Mouse (Mus musculus) kidney, embryonic 15.5 days (tissue): ENCODE measurements at regions not wholly inside any gene's neighbourhood (a gene's known extent, or its start where the extent isn't known, plus 50 kb on each side); places are given as distances from the start of the nearest gene placed in this dataset.
"Not testable (repeated sequence)": the region's sequence is repeated elsewhere in the genome, so short reads cannot be mapped to it uniquely, and the experiment has no call there.

Experiments
- ATAC-seq: fragments of 200-750 bp; cut with Nextera tagmentation; replicated peaks from 2 replicates; pipeline ENCODE4 v1.8.0; 2017; ENCODE audit warnings: moderate TSS enrichment; ENCODE audit not compliant: low FRiP score
- H3K27ac ChIP-seq: fragments of 300-500 bp; sonication (generic); 2 replicates; pipeline ENCODE4 v1.5.1; 2015; ENCODE audit warnings: mild to moderate bottlenecking, inconsistent platforms
- H3K27me3 ChIP-seq: fragments of 300-500 bp; sonication (generic); 2 replicates; pipeline ENCODE4 v1.6.1; 2015; ENCODE audit warnings: inconsistent platforms
- H3K36me3 ChIP-seq: fragments of 300-500 bp; sonication (generic); 2 replicates; pipeline ENCODE4 v1.6.1; 2015; ENCODE audit warnings: inconsistent platforms
- H3K4me1 ChIP-seq: fragments of 300-500 bp; sonication (generic); 2 replicates; pipeline ENCODE4 v1.6.1; 2015; ENCODE audit warnings: inconsistent platforms
- H3K4me2 ChIP-seq: fragments of 300-500 bp; sonication (generic); 2 replicates; pipeline ENCODE4 v1.6.1; 2015; ENCODE audit warnings: moderate library complexity, mild to moderate bottlenecking, inconsistent platforms
- H3K4me3 ChIP-seq: fragments of 300-500 bp; sonication (generic); replicated peaks from 2 replicates; pipeline ENCODE4 v1.5.1; 2015; ENCODE audit warnings: mild to moderate bottlenecking, inconsistent platforms
- H3K9ac ChIP-seq: fragments of 300-500 bp; sonication (generic); 2 replicates; pipeline ENCODE4 v1.6.1; 2015; ENCODE audit warnings: mild to moderate bottlenecking, inconsistent platforms
- H3K9me3 ChIP-seq: fragments of 300-500 bp; sonication (generic); replicated peaks from 2 replicates; pipeline ENCODE4 v1.6.1; 2016; ENCODE audit warnings: inconsistent platforms
- WGBS: fragments of 180-500 bp; shearing (Covaris S2); methylation state at CpG from one replicate; pipeline ENCODE4 v1.1.7; 2015; ENCODE audit warnings: mixed read lengths; 5-methylcytosine and 5-hydroxymethylcytosine counted together

DNA sequence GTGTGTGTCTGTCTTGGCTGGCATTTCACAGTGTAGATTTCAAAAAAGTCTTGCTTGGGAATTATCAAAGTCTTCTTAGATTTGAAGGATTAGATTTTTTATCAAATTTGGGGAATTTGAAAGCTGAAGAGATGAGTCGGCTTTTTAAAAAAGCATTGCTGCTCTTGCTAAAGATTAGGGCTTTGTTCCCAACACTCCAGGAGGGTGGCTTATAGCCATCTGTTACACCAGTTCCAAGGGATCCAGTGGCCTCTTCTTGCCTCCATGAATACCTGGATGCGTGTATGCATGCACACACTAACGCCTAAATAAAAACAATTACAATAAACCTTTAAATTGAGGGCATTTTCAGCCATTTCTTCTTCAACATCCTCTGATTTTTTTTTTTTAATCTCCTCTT lies 144.5 kb upstream of the Mon1b start:
- no peak overlapping the region for H3K4me3 ChIP-seq
- WGBS, result 86% methylated on average over 3 of the region's 3 CpGs

DNA sequence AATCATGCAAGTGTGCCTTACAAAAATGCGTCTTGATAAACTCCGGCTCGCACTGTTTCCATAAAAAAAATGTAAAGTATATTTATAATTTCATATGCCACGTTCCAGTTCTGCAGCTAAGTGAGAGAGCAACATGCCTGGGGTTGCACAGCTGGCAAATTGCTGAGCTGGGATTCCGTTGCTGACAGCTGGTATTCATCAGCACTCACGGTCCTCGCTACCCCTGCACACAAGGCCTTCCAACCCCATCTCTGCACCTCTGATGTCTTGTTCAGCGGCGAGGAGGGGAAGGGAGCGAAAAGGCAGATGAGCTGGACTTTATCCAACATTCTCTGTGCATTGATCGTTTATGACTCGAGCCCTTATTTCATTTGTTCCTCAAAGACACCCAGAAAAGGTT lies 138.5 kb upstream of the Mon1b start:
- Histone ChIP-seq H3K4me1 (no peaks in the 10 kb centered on the region), H3K9ac (no peak overlapping the region), H3K4me3 (no peak overlapping the region), H3K27me3 (no peaks in the 10 kb centered on the region), H3K36me3 (no peaks in the 10 kb centered on the region), H3K4me2 (no peak overlapping the region), H3K9me3 (no peaks in the 10 kb centered on the region), H3K27ac (no peak overlapping the region)
- ATAC-seq, result no peak
- WGBS, result 53% methylated on average over 12 of the region's 12 CpGs

More for the DNA sequence above, 144.5 kb upstream of the Mon1b start:
- ATAC-seq, result no peak
- H3K9me3 ChIP-seq, result no peaks in the 10 kb centered on the region
- H3K4me2 ChIP-seq, result no peak overlapping the region
- H3K4me1 ChIP-seq, result no peaks in the 10 kb centered on the region
- H3K27ac ChIP-seq, result no peak overlapping the region
- H3K36me3 ChIP-seq, result no peaks in the 10 kb centered on the region
- H3K27me3 ChIP-seq, result no peaks in the 10 kb centered on the region
- H3K9ac ChIP-seq, result no peak overlapping the region

DNA sequence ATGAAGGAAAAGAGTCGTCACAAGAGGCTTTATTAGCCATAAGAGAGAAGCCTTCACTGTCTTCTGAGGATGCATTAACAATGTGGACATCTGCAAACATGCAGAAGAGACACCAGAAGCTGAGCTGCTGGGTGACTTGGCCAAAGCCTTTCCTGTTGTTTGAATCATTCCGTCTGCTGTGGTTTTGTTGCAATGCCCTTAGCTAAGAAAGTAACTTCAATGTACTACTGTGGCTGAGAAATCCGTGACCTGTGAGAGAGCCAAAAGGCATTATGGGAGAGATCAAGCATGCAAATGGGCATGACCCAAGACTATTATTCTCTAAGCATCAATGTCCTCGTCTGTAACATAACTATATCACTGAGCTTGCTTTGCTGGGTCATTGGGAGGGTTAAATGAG lies 132.7 kb upstream of the Mon1b start:
- no peak overlapping the region for H3K4me2 ChIP-seq
- no peaks in the 10 kb centered on the region for H3K27me3 ChIP-seq
- no peak for ATAC-seq
- no peak overlapping the region for H3K9ac ChIP-seq
- WGBS, result 66% methylated on average over 4 of the region's 4 CpGs
- no peaks in the 10 kb centered on the region for H3K4me1 ChIP-seq
- H3K36me3 ChIP-seq, result no peaks in the 10 kb centered on the region
- H3K9me3 ChIP-seq, result no peaks in the 10 kb centered on the region
- H3K27ac ChIP-seq, result no peak overlapping the region
- no peak overlapping the region for H3K4me3 ChIP-seq

DNA sequence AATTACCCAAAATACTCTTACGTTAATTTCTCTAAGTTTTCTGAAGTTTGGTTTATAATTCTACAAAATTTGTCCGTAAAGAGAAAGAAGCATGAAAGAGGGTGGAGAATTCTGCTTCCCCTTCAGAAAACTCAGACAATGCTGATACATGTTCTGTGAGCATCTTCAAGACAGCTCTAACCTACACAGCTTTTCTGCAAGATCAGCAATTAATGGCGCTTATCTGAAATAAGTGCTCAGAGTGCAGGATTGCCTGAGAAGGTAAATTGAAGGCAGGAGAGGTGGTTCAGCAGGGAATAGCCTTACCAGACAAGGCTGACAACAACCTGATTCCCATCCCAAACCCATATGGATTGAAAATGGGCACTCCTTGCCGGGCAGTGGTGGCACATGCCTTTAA lies 122.5 kb upstream of the Mon1b start:
- no peaks in the 10 kb centered on the region for H3K36me3 ChIP-seq
- no peaks in the 10 kb centered on the region for H3K9me3 ChIP-seq
- no peaks in the 10 kb centered on the region for H3K4me1 ChIP-seq
- H3K4me3 ChIP-seq, result no peak overlapping the region
- ATAC-seq, result no peak
- H3K27me3 ChIP-seq, result no peaks in the 10 kb centered on the region
- WGBS, result 94% methylated on average over 4 of the region's 4 CpGs
- H3K9ac ChIP-seq, result no peak overlapping the region
- no peak overlapping the region for H3K27ac ChIP-seq
- H3K4me2 ChIP-seq, result no peak overlapping the region

GRCm38 (mm10) chr8:113513886-113514730 lies 121.3 kb upstream of the Mon1b start:
- no peak overlapping the region for H3K9ac ChIP-seq
- H3K9me3 ChIP-seq, result no peaks in the 10 kb centered on the region
- H3K27me3 ChIP-seq, result no peaks in the 10 kb centered on the region
- H3K27ac ChIP-seq, result no peak overlapping the region
- no peak for ATAC-seq
- H3K36me3 ChIP-seq, result no peaks in the 10 kb centered on the region
- 56% methylated on average over 14 of the region's 14 CpGs for WGBS
- no peaks in the 10 kb centered on the region for H3K4me1 ChIP-seq
- no peak overlapping the region for H3K4me3 ChIP-seq
- no peak overlapping the region for H3K4me2 ChIP-seq

DNA sequence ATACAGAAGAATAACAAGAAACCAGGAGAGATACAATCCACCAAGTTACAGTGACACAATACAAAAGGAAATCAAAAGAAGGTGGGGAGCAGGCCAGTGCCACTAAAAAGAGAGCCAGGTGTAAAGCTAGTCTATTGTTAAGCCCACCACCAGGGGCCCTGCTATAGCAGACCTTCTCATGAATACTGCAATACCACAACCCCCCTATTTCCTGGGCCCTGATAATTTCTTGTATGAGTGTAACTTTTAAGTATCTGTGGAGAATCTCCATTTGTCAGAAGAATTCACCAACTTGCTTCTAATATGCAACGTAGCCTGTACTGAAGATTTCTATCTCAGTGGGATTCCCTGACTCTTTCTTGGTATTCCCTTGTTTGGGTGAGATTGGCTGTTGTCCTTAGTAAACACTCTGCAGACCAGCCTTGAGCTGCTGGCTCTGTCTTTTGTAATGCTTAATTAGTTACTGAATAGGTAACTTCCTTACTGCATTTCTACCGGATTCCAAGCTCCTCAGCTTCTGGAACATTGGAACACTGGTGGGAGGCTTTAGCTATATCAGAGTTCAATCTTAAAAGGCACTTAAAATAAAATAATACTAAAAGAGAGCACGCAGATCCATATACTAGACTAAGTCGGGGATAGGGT lies 120.5 kb upstream of the Mon1b start:
- H3K36me3 ChIP-seq, H3K4me2 ChIP-seq, H3K27me3 ChIP-seq, H3K9ac ChIP-seq, H3K9me3 ChIP-seq, H3K27ac ChIP-seq, ATAC-seq, H3K4me3 ChIP-seq, H3K4me1 ChIP-seq: not testable (repeated sequence)
- 65% methylated on average over 4 of the region's 4 CpGs for WGBS

- Histone ChIP-seq H3K4me3 (no peak overlapping the region), H3K36me3 (no peaks in the 10 kb centered on the region), H3K9ac (no peak overlapping the region), H3K9me3 (no peaks in the 10 kb centered on the region), H3K4me1 (no peaks in the 10 kb centered on the region), H3K27me3 (no peaks in the 10 kb centered on the region), H3K4me2 (no peak overlapping the region), H3K27ac (no peak overlapping the region)
- WGBS, result 65% methylated on average over 7 of the region's 7 CpGs
- ATAC-seq, result no peak
Observed at GRCm38 (mm10) chr8:113516176-113516575, 119.2 kb upstream of the Mon1b start.

- Histone ChIP-seq H3K27me3 (no peaks in the 10 kb centered on the region), H3K27ac (no peak overlapping the region), H3K36me3 (no peaks in the 10 kb centered on the region), H3K9me3 (no peaks in the 10 kb centered on the region), H3K4me3 (no peak overlapping the region), H3K4me2 (no peak overlapping the region), H3K9ac (no peak overlapping the region), H3K4me1 (no peaks in the 10 kb centered on the region)
- 85% methylated on average over 1 of the region's 1 CpGs for WGBS
- no peak for ATAC-seq
Observed at GRCm38 (mm10) chr8:113517912-113518311, 117.5 kb upstream of the Mon1b start.

DNA sequence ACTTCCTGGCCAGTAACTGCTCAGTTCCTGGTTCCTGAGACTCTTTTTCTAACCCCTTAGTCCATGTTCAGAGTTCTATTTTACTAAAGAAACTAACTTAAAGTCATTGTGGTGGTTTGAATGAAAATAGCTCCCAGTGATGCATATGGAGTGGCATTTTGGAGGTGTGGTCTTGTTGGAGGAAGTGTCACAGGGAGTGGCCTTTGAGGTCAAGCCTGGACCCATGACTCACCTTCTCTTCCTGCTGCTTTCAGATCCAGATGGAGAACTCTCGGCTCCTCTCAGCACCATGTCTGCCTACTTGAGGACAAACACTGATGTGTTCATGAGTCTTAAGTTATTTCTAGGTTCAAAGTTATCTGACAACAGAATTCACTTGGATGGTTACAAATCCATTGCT lies 111.8 kb upstream of the Mon1b start:
- H3K9me3 ChIP-seq, result no peaks in the 10 kb centered on the region
- H3K4me3 ChIP-seq, result no peak overlapping the region
- no peaks in the 10 kb centered on the region for H3K4me1 ChIP-seq
- H3K4me2 ChIP-seq, result no peak overlapping the region
- no peaks in the 10 kb centered on the region for H3K36me3 ChIP-seq
- H3K27ac ChIP-seq, result no peak overlapping the region
- 54% methylated on average over 1 of the region's 1 CpGs for WGBS
- no peaks in the 10 kb centered on the region for H3K27me3 ChIP-seq
- no peak overlapping the region for H3K9ac ChIP-seq
- ATAC-seq, result no peak

- peak overlapping the region; percentile 37; the same call in 1 of the 2 replicates for H3K27ac ChIP-seq
- no peaks in the 10 kb centered on the region for H3K27me3 ChIP-seq
- WGBS, result 42% methylated on average over 10 of the region's 10 CpGs
- peak overlapping the region; percentile 22; the same call in 1 of the 2 replicates for H3K4me2 ChIP-seq
- ATAC-seq, result peak; percentile 49; the same call in 1 of the 2 replicates
- no peaks in the 10 kb centered on the region for H3K36me3 ChIP-seq
- no peaks in the 10 kb centered on the region for H3K4me1 ChIP-seq
- no peak overlapping the region for H3K9ac ChIP-seq
- no peaks in the 10 kb centered on the region for H3K9me3 ChIP-seq
- H3K4me3 ChIP-seq, result no peak overlapping the region
Observed at GRCm38 (mm10) chr8:113531116-113531665, 104.2 kb upstream of the Mon1b start.

DNA sequence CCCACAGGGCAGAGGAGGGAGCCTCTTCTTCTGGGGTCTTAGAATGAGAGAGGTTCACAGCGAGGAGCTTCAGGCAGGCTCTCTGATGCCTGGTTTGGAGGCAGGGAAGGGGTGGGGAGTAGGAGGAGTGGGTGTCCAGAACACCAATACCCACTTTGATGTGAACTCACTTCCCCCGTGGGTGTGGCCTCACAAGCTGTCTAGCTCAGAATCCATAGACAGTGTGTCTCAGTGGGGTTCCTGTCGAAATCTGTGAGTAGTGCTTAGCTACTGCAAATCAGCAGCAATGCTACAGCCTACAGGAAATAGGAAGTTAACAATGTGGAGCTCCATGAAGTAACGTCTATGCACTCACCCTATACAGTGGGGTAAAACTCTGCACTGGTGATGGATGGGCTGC lies 102.5 kb upstream of the Mon1b start:
- no peak overlapping the region for H3K4me2 ChIP-seq
- no peak for ATAC-seq

DNA sequence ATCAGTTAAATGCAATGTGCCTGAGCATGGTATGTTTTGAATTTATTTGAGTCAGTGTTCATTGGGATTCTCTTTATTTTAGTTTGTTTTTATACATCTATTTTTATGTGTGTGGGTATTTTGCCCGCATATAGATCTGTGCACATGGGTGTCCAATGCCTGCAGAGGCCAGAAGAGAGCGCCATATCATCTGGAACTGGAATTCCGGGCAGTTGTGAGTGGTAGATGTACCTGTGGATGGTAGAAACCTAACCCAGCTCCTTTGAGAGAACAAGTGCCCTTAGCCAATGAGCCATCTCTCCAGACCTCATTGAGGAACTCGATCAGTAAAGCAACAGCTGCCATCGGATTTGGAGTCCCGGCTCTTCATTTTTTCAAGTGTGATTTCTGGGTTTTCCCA lies 94.0 kb upstream of the Mon1b start:
- Histone ChIP-seq H3K4me2 (no peak overlapping the region), H3K27me3 (no peaks in the 10 kb centered on the region), H3K4me1 (no peaks in the 10 kb centered on the region), H3K4me3 (no peak overlapping the region), H3K9ac (no peak overlapping the region), H3K9me3 (no peaks in the 10 kb centered on the region), H3K36me3 (no peaks in the 10 kb centered on the region), H3K27ac (no peak overlapping the region)
- 87% methylated on average over 6 of the region's 6 CpGs for WGBS
- ATAC-seq, result no peak

More for the DNA sequence above, 102.5 kb upstream of the Mon1b start:
- H3K27ac ChIP-seq, result no peak overlapping the region
- 53% methylated on average over 4 of the region's 4 CpGs for WGBS
- H3K9me3 ChIP-seq, result no peaks in the 10 kb centered on the region
- no peak overlapping the region for H3K9ac ChIP-seq
- H3K27me3 ChIP-seq, result no peaks in the 10 kb centered on the region
- no peaks in the 10 kb centered on the region for H3K4me1 ChIP-seq
- no peak overlapping the region for H3K4me3 ChIP-seq
- no peaks in the 10 kb centered on the region for H3K36me3 ChIP-seq
